Mouse (Mus musculus) hindbrain, embryonic 14.5 days (tissue): ENCODE data around the gene Hdac4. TPM values are rescaled to one million over a fixed set of nuclear protein-coding genes. Genes with fewer than 3 reads are reported as not detected.

Source experiments
- ATAC-seq: fragments of 200-750 bp; cut with Nextera tagmentation; 2 replicates; pipeline ENCODE4 v1.8.0; 2017; ENCODE audit warnings: moderate number of reproducible peaks, mild to moderate bottlenecking, moderate TSS enrichment, moderate library complexity; ENCODE audit not compliant: low FRiP score
- DNase-seq: peaks from one replicate; pipeline ENCODE4 v3.0.0-alpha.2; 2015; ENCODE audit warnings: low spot score
- H3K27ac ChIP-seq: fragments of 300-500 bp; sonication (generic); 2 replicates; pipeline ENCODE4 v1.5.1; 2014; ENCODE audit warnings: mild to moderate bottlenecking, moderate library complexity
- H3K27me3 ChIP-seq: fragments of 300-500 bp; sonication (generic); 2 replicates; pipeline ENCODE4 v1.6.1; 2014; ENCODE audit warnings: mild to moderate bottlenecking, low read length, mixed read lengths; ENCODE audit not compliant: control insufficient read depth, insufficient read depth
- H3K36me3 ChIP-seq: fragments of 300-500 bp; sonication (generic); replicated peaks from 2 replicates; pipeline ENCODE4 v1.6.1; 2014; ENCODE audit not compliant: control insufficient read depth, insufficient read depth
- H3K4me1 ChIP-seq: fragments of 300-500 bp; sonication (generic); replicated peaks from 2 replicates; pipeline ENCODE4 v1.6.1; 2014; ENCODE audit warnings: antibody characterized with exemption, low read length, mixed read lengths; ENCODE audit not compliant: control insufficient read depth, insufficient read depth
- H3K4me2 ChIP-seq: fragments of 300-500 bp; sonication (generic); replicated peaks from 2 replicates; pipeline ENCODE4 v1.6.1; 2014; ENCODE audit warnings: mild to moderate bottlenecking, moderate library complexity
- H3K4me3 ChIP-seq: fragments of 300-500 bp; sonication (generic); replicated peaks from 2 replicates; pipeline ENCODE4 v1.5.1; 2014; ENCODE audit warnings: mild to moderate bottlenecking, low read length
- H3K9ac ChIP-seq: fragments of 300-500 bp; sonication (generic); 2 replicates; pipeline ENCODE4 v1.6.1; 2014
- H3K9me3 ChIP-seq: fragments of 300-500 bp; sonication (generic); 2 replicates; pipeline ENCODE4 v1.6.1; 2016; ENCODE audit warnings: low read length; ENCODE audit not compliant: control insufficient read depth
- WGBS: fragments of 180-500 bp; shearing (Covaris S2); extraction: QIAGEN DNeasy Blood & Tissue Kit; methylation state at CpG from one replicate; pipeline ENCODE4 v1.1.7; 2014; 5-methylcytosine and 5-hydroxymethylcytosine counted together
- polyA plus RNA-seq: library from polyadenylated mRNA; unstranded; fragments of >200 nt; fragmentation: Nextera tagmentation; extraction: Ambion mirVana; gene quantifications from 2 replicates; pipeline ENCODE4 v1.2.1, GENCODE M21; 2014

Gene Hdac4
- 26.9 and 27.5 TPM in 2 replicates for polyA plus RNA-seq

GRCm38 (mm10) chr1:92195360-92196149, at the start of gene Hdac4:
Gene Hdac4, minus strand, starts transcription at chr1:92195699.
- Histone ChIP-seq H3K36me3 (no peaks in the 10 kb centered on the region), H3K4me1 (0 out of 2 replicates have a peak, but pooled peaks cover 4% of the 10 kb centered on the region), H3K4me3 (no peak within 1 kb of the TSS), H3K27ac (no peak within 1 kb of the TSS), H3K9me3 (no peaks in the 10 kb centered on the region), H3K4me2 (no peak within 1 kb of the TSS), H3K27me3 (no peaks in the 10 kb centered on the region), H3K9ac (no peak within 1 kb of the TSS)
- ATAC-seq (peak; percentile 79; the same call in 1 of the 2 replicates), DNase-seq (peak; percentile 35)
- WGBS = 55% methylated on average over 13 of the region's 13 CpGs

GRCm38 (mm10) chr1:92243549-92243948, 48.0 kb upstream of the Hdac4 start:
- Histone ChIP-seq H3K36me3 (no peaks in the 10 kb centered on the region), H3K4me3 (no peak overlapping the region), H3K9me3 (no peaks in the 10 kb centered on the region), H3K9ac (no peak overlapping the region), H3K4me2 (no peak overlapping the region), H3K27me3 (no peaks in the 10 kb centered on the region), H3K27ac (no peak overlapping the region), H3K4me1 (no peaks in the 10 kb centered on the region)
- 94% methylated on average over 8 of the region's 8 CpGs for WGBS
- DNase-seq (no peak), ATAC-seq (no peak)

DNA sequence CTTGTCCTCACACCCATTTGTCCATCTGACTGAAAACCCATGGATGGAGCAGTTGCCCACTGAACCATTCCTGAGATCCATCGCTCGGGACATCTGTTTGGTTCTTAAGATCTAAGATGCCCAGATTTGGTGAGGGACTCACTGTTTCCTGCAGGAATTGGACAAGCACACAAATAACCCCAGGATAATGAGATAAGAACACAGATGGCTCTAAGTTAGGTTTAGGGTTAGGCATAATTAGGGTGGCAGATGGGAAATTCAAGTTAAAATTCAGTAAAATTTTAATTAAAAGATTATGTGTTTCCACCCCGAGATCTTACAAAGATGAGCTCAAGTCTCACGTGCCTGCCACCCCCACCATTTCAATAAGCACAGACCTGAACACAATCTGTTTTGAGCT, 44.6 kb upstream of the Hdac4 start:
- Histone ChIP-seq H3K27me3 (no peaks in the 10 kb centered on the region), H3K4me2 (no peak overlapping the region), H3K36me3 (no peaks in the 10 kb centered on the region), H3K4me1 (no peaks in the 10 kb centered on the region), H3K9me3 (no peaks in the 10 kb centered on the region), H3K4me3 (no peak overlapping the region), H3K9ac (no peak overlapping the region), H3K27ac (no peak overlapping the region)
- 76% methylated on average over 4 of the region's 4 CpGs for WGBS
- DNase-seq (no peak), ATAC-seq (no peak)

DNA sequence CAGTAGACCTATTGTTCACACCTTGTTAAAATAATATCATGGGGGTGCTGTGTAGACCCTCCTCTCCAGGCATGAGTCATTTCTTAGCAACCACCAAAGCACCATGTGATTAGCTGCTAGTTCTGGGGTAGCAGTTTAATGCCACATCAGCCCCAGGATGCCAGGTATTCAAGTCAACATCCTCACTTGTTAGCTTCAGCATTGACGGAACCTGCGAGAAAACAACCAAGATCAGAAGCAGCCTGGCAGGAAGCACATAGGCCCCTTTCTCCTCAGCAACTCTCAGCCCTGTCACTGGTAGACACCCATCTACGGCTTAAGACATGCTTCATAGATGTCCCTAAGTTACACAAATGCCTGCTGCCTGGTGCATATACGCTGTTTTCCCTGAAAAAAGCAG, 40.1 kb upstream of the Hdac4 start:
- Histone ChIP-seq H3K4me2 (no peak overlapping the region), H3K4me1 (no peaks in the 10 kb centered on the region), H3K9me3 (no peaks in the 10 kb centered on the region), H3K4me3 (no peak overlapping the region), H3K27ac (no peak overlapping the region), H3K27me3 (peaks cover 8% of the 10 kb centered on the region; the same call in 1 of the 2 replicates), H3K9ac (no peak overlapping the region), H3K36me3 (no peaks in the 10 kb centered on the region)
- WGBS = 88% methylated on average over 4 of the region's 4 CpGs
- ATAC-seq (no peak), DNase-seq (no peak)

- DNase-seq (no peak), ATAC-seq (no peak)
- no peak overlapping the region for H3K27ac ChIP-seq
- H3K4me2 ChIP-seq = no peak overlapping the region
- H3K4me1 ChIP-seq = peaks cover 8% of the 10 kb centered on the region
- no peak overlapping the region for H3K4me3 ChIP-seq
- no peaks in the 10 kb centered on the region for H3K36me3 ChIP-seq
- 0 out of 2 replicates have a peak, but pooled peaks cover 3% of the 10 kb centered on the region for H3K27me3 ChIP-seq
- WGBS = 90% methylated on average over 2 of the region's 2 CpGs
- no peaks in the 10 kb centered on the region for H3K9me3 ChIP-seq
- H3K9ac ChIP-seq = no peak overlapping the region
Observed at GRCm38 (mm10) chr1:92225297-92225696, 29.8 kb upstream of the Hdac4 start.

GRCm38 (mm10) chr1:92223956-92224891, 28.7 kb upstream of the Hdac4 start:
- WGBS = 9% methylated on average over 17 of the region's 17 CpGs

DNA sequence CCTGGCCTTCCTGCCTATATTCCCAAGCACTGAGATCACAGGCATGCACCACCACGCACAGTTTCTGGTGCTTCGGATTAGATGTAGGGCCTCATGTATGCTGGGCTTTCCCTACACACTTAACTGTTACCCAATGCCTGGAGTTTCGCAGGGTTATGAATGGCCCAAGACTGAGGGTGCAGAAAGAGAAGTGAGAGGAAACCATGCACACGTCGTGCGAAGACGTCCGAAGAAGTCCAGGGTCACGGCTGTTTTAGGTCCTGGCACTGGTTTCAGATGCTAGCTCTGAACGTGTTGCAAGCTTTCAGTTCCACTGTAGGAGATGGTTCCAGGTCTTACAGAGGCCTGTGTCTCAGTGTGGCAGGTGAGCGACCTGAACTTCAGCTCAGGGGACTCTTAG, 21.2 kb upstream of the Hdac4 start:
- H3K27me3 ChIP-seq = 0 out of 2 replicates have a peak, but pooled peaks cover 6% of the 10 kb centered on the region
- ATAC-seq (no peak), DNase-seq (no peak)
- H3K9me3 ChIP-seq = no peaks in the 10 kb centered on the region
- H3K4me2 ChIP-seq = no peak overlapping the region
- no peak overlapping the region for H3K27ac ChIP-seq
- 84% methylated on average over 11 of the region's 11 CpGs for WGBS
- H3K36me3 ChIP-seq = no peaks in the 10 kb centered on the region
- H3K4me3 ChIP-seq = no peak overlapping the region
- peaks cover 7% of the 10 kb centered on the region for H3K4me1 ChIP-seq
- H3K9ac ChIP-seq = no peak overlapping the region

More at GRCm38 (mm10) chr1:92223956-92224891, 28.7 kb upstream of the Hdac4 start:
- Histone ChIP-seq H3K9ac (no peak overlapping the region), H3K36me3 (no peaks in the 10 kb centered on the region), H3K4me2 (0 out of 2 replicates have a peak overlapping the region, but pooled peaks have one; percentile 11), H3K4me1 (peaks cover 8% of the 10 kb centered on the region), H3K27me3 (0 out of 2 replicates have a peak, but pooled peaks cover 3% of the 10 kb centered on the region), H3K4me3 (no peak overlapping the region), H3K27ac (peak overlapping the region; percentile 72), H3K9me3 (no peaks in the 10 kb centered on the region)
- DNase-seq (peak; percentile 63), ATAC-seq (peak; percentile 88)

DNA sequence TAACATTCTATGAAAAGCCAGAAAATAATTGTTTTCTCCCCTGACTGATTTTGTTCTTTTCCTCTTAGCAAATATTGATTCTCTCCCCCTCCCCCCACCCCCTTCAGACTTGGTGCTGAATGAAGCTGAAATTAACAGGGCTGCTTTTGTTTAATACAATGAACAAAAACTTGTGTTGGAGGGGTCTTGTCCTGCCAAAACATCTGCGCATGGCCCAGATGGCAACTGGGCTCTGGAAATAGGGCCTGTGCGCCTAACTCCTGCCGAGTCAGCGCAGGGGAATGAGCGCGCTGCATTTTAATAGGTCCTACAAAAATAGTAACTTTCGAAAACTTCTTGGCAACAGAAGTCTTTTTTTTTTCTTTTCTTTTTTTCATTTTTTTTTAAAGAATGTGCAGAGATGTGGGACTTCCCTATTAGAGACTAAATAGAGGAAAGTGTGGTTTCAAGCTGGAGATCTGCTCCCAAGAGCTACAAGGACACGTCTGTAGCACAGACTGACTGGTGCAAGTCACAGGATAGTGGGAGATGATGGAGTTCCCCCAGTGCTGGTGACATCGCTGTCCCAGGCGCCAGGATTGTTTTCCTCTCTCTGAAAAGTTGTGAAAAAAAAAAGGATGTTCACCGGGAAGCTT, 20.6 kb upstream of the Hdac4 start:
- Histone ChIP-seq H3K9ac (no peak overlapping the region), H3K9me3 (no peaks in the 10 kb centered on the region), H3K27me3 (0 out of 2 replicates have a peak, but pooled peaks cover 6% of the 10 kb centered on the region), H3K4me3 (no peak overlapping the region), H3K27ac (no peak overlapping the region), H3K36me3 (no peaks in the 10 kb centered on the region), H3K4me2 (no peak overlapping the region), H3K4me1 (peaks cover 7% of the 10 kb centered on the region)
- no peak for ATAC-seq
- 53% methylated on average over 11 of the region's 11 CpGs for WGBS
- DNase-seq = no peak
